Mouse (Mus musculus) lung, adult 2 months (tissue): ENCODE measurements around the gene Zfyve9.

ENCODE experiments used
- CTCF ChIP-seq: fragments of 200-500 bp; IDR thresholded peaks from 2 replicates; pipeline ENCODE4 v1.5.1; 2011; ENCODE audit warnings: mild to moderate bottlenecking, low read length, control low read depth; ENCODE audit not compliant: insufficient read depth
- POLR2A ChIP-seq: fragments of 200-500 bp; IDR thresholded peaks from 2 replicates; pipeline ENCODE4 v1.6.1; 2011; ENCODE audit warnings: low read depth, mild to moderate bottlenecking, control low read depth, low read length, borderline replicate concordance; ENCODE audit errors: extremely low read depth

GRCm38 (mm10) chr4:108627066-108627465, 153.5 kb downstream of the Zfyve9 start:
- TF ChIP-seq POLR2A (no peak), CTCF (no peak)
